Mouse (Mus musculus): Measurements from ENCODE around the gene Bbc3. TPM values are rescaled to one million over a fixed set of nuclear protein-coding genes. Genes with fewer than 3 reads are reported as not detected.

Bbc3 gene
- polyA plus RNA-seq, 1 experiment: 50.9 TPM

DNA sequence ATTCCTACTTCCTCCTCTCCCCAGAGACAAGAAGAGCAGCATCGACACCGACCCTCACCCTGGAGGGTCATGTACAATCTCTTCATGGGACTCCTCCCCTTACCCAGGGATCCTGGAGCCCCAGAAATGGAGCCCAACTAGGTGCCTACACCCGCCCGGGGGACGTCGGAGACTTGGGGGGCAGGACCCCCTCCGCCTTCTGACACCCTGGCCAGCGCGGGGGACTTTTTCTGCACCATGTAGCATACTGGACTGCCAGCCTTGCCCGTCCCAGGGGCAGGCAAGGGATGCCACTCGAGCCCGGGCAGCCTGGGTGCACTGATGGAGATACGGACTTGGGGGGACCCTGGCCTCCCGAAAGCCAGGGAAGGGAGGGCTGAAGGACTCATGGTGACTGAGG is 8.9 kb downstream of the Bbc3 start:
- H3K27me3 ChIP-seq (ENCODE audit: control insufficient read depth, insufficient read depth, low read length): no peaks in the 10 kb centered on the region
- WGBS: 90% methylated on average over 14 of the region's 14 CpGs
- peaks cover 17% of the 10 kb centered on the region for H3K4me1 ChIP-seq (ENCODE audit: control insufficient read depth, insufficient read depth, insufficient read length, low read length)
- no peak overlapping the region for H3K27ac ChIP-seq (ENCODE audit: insufficient read depth, low read depth, low read length)
- H3K36me3 ChIP-seq (ENCODE audit: control insufficient read depth, insufficient read depth, low read length): no peaks in the 10 kb centered on the region; the same call in 1 of the 2 replicates
- TF ChIP-seq POLR2A (IDR thresholded peaks at IDR 0.05; ENCODE audit: low read depth, low read length): no peak
- TF ChIP-seq CTCF (IDR thresholded peaks at IDR 0.05; ENCODE audit: extremely low read depth, insufficient read length, insufficient replicate concordance, low read depth, low read length): no peak
- no peak overlapping the region for H3K4me3 ChIP-seq (ENCODE audit: low read depth, low read length)

DNA sequence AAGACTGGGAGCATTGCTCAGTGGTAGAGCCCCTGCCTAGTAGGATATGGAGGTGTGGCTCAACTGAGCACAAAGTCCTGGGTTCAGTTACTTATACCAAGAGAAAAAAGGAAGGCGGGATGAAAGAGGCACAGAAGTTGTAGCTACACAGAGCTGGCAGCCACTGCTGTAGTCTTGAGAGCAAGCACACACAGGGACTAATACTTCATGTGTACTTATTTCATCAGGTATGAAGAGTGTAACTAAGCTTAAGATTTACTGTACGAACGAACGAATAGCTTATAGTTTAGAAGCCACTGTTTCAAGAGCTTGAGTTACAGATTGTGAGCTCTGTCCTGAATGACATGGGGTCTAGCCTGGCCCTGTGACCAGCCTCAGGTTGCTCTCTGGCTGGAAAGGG is 11.0 kb downstream of the Bbc3 start:
- Histone ChIP-seq H3K27ac (ENCODE audit: insufficient read depth, low read depth, low read length) (no peak overlapping the region), H3K4me1 (ENCODE audit: control insufficient read depth, insufficient read depth, insufficient read length, low read length) (peaks cover 12% of the 10 kb centered on the region; the same call in 1 of the 2 replicates), H3K4me3 (ENCODE audit: low read depth, low read length) (no peak overlapping the region), H3K36me3 (ENCODE audit: control insufficient read depth, insufficient read depth, low read length) (no peaks in the 10 kb centered on the region; the same call in 1 of the 2 replicates), H3K27me3 (ENCODE audit: control insufficient read depth, insufficient read depth, low read length) (no peaks in the 10 kb centered on the region)
- no peak for TF ChIP-seq CTCF (IDR thresholded peaks at IDR 0.05; ENCODE audit: extremely low read depth, insufficient read length, insufficient replicate concordance, low read depth, low read length)
- TF ChIP-seq POLR2A (IDR thresholded peaks at IDR 0.05; ENCODE audit: low read depth, low read length): no peak
- 89% methylated on average over 4 of the region's 4 CpGs for WGBS

GRCm38 (mm10) chr7:16320479-16320878 is 12.3 kb downstream of the Bbc3 start:
- Histone ChIP-seq H3K4me3 (ENCODE audit: low read depth, low read length) (no peak overlapping the region), H3K27me3 (ENCODE audit: control insufficient read depth, insufficient read depth, low read length) (no peaks in the 10 kb centered on the region), H3K36me3 (ENCODE audit: control insufficient read depth, insufficient read depth, low read length) (no peaks in the 10 kb centered on the region; the same call in 1 of the 2 replicates), H3K4me1 (ENCODE audit: control insufficient read depth, insufficient read depth, insufficient read length, low read length) (peaks cover 9% of the 10 kb centered on the region; the same call in 1 of the 2 replicates), H3K27ac (ENCODE audit: insufficient read depth, low read depth, low read length) (no peak overlapping the region)
- 70% methylated on average over 6 of the region's 6 CpGs for WGBS
- TF ChIP-seq CTCF (IDR thresholded peaks at IDR 0.05; ENCODE audit: extremely low read depth, insufficient read length, insufficient replicate concordance, low read depth, low read length): no peak
- no peak for TF ChIP-seq POLR2A (IDR thresholded peaks at IDR 0.05; ENCODE audit: low read depth, low read length)

- 88% methylated on average over 7 of the region's 7 CpGs for WGBS
- Histone ChIP-seq H3K36me3 (ENCODE audit: control insufficient read depth, insufficient read depth, low read length) (peaks cover 9% of the 10 kb centered on the region), H3K27ac (ENCODE audit: insufficient read depth, low read depth, low read length) (no peak overlapping the region), H3K27me3 (ENCODE audit: control insufficient read depth, insufficient read depth, low read length) (no peaks in the 10 kb centered on the region), H3K4me3 (ENCODE audit: low read depth, low read length) (no peak overlapping the region), H3K4me1 (ENCODE audit: control insufficient read depth, insufficient read depth, insufficient read length, low read length) (peaks cover 10% of the 10 kb centered on the region; the same call in 1 of the 2 replicates)
- TF ChIP-seq POLR2A (IDR thresholded peaks at IDR 0.05; ENCODE audit: low read depth, low read length) (no peak), CTCF (IDR thresholded peaks at IDR 0.05; ENCODE audit: extremely low read depth, insufficient read length, insufficient replicate concordance, low read depth, low read length) (no peak)
Measured at GRCm38 (mm10) chr7:16324661-16325060, 16.5 kb downstream of the Bbc3 start.

GRCm38 (mm10) chr7:16325920-16326606 is 17.9 kb downstream of the Bbc3 start:
- TF ChIP-seq POLR2A (IDR thresholded peaks at IDR 0.05; ENCODE audit: low read depth, low read length): no peak; the same call in 1 of the 2 replicates
- peak; percentile 73; the same call in 1 of the 2 replicates for TF ChIP-seq CTCF (IDR thresholded peaks at IDR 0.05; ENCODE audit: extremely low read depth, insufficient read length, insufficient replicate concordance, low read depth, low read length)
- H3K4me1 ChIP-seq (ENCODE audit: control insufficient read depth, insufficient read depth, insufficient read length, low read length): peaks cover 10% of the 10 kb centered on the region; the same call in 1 of the 2 replicates
- no peak overlapping the region for H3K27ac ChIP-seq (ENCODE audit: insufficient read depth, low read depth, low read length)
- H3K27me3 ChIP-seq (ENCODE audit: control insufficient read depth, insufficient read depth, low read length): no peaks in the 10 kb centered on the region
- H3K36me3 ChIP-seq (ENCODE audit: control insufficient read depth, insufficient read depth, low read length): peaks cover 16% of the 10 kb centered on the region
- H3K4me3 ChIP-seq (ENCODE audit: low read depth, low read length): no peak overlapping the region
- WGBS: 15% methylated on average over 8 of the region's 8 CpGs

DNA sequence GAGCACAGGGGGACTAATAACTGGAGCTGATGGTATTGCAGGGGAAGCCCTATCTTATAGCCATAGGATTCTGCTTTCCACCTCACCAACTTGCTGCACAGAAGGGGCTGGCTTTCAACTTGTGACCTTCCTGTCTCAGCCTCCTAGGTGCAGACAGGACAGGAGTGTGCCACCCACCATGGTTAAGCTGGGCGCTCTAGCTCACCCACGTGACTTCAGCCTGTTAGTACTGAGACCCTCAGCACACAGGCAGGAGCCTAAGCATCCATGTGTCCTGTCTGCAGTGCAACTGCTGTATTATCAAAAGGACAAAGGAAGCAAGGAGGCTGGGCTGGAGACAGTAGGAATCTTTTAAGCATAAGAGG is 18.4 kb downstream of the Bbc3 start:
- Histone ChIP-seq H3K4me1 (ENCODE audit: control insufficient read depth, insufficient read depth, insufficient read length, low read length) (peaks cover 5% of the 10 kb centered on the region; the same call in 1 of the 2 replicates), H3K36me3 (ENCODE audit: control insufficient read depth, insufficient read depth, low read length) (peaks cover 16% of the 10 kb centered on the region), H3K27ac (ENCODE audit: insufficient read depth, low read depth, low read length) (no peak overlapping the region), H3K4me3 (ENCODE audit: low read depth, low read length) (no peak overlapping the region), H3K27me3 (ENCODE audit: control insufficient read depth, insufficient read depth, low read length) (no peaks in the 10 kb centered on the region)
- 97% methylated on average over 2 of the region's 2 CpGs for WGBS
- no peak for TF ChIP-seq POLR2A (IDR thresholded peaks at IDR 0.05; ENCODE audit: low read depth, low read length)
- TF ChIP-seq CTCF (IDR thresholded peaks at IDR 0.05; ENCODE audit: extremely low read depth, insufficient read length, insufficient replicate concordance, low read depth, low read length): no peak

- WGBS: 80% methylated on average over 3 of the region's 3 CpGs
- H3K4me3 ChIP-seq (ENCODE audit: low read depth, low read length): no peak overlapping the region
- H3K27me3 ChIP-seq (ENCODE audit: control insufficient read depth, insufficient read depth, low read length): no peaks in the 10 kb centered on the region
- H3K36me3 ChIP-seq (ENCODE audit: control insufficient read depth, insufficient read depth, low read length): peaks cover 22% of the 10 kb centered on the region
- no peak for TF ChIP-seq CTCF (IDR thresholded peaks at IDR 0.05; ENCODE audit: extremely low read depth, insufficient read length, insufficient replicate concordance, low read depth, low read length)
- TF ChIP-seq POLR2A (IDR thresholded peaks at IDR 0.05; ENCODE audit: low read depth, low read length): no peak
- H3K27ac ChIP-seq (ENCODE audit: insufficient read depth, low read depth, low read length): no peak overlapping the region
- peaks cover 3% of the 10 kb centered on the region; the same call in 1 of the 2 replicates for H3K4me1 ChIP-seq (ENCODE audit: control insufficient read depth, insufficient read depth, insufficient read length, low read length)
Measured at GRCm38 (mm10) chr7:16329146-16329545, 21.0 kb downstream of the Bbc3 start.

Measured in small intestine, adult 2 months (tissue).